In genomic region chr12:77239390-77240061, GRCm38 (mm10) we compare ENCODE assay signal across 8 mouse cellular contexts. TPM values are rescaled to one million over a fixed set of nuclear protein-coding genes. Genes with fewer than 3 reads are reported as not detected.
DNase-seq lines count a peak whose midpoint lies in the region; ATAC-seq and TF ChIP-seq lines count a peak whose summit lies in the region.

No protein-coding gene starts in this region.

- ATAC-seq in heart, embryonic 11.5 days (replicated peaks; ENCODE audit: insufficient number of reproducible peaks, low FRiP score, low TSS enrichment): 0 out of 2 replicates have a peak, but pooled peaks have one; percentile 1
- no peak for ATAC-seq in heart, embryonic 14.5 days (ENCODE audit: insufficient number of reproducible peaks, insufficient read depth, low FRiP score, low read depth)

- TF ChIP-seq POLR2A in myocyte (IDR thresholded peaks at IDR 0.05; ENCODE audit: insufficient read length, low read depth): no peak

- no peaks in the 10 kb centered on the region for H3K4me1 ChIP-seq in heart, embryonic 11.5 days (ENCODE audit: control insufficient read depth, insufficient read depth, low read length)
- H3K4me1 ChIP-seq in brown adipose tissue, adult 24 weeks (ENCODE audit: control insufficient read depth, insufficient read depth, insufficient read length, low read length): peaks cover 2% of the 10 kb centered on the region; the same call in 1 of the 2 replicates
- no peaks in the 10 kb centered on the region for H3K4me1 ChIP-seq in heart, embryonic 14.5 days (ENCODE audit: control insufficient read depth in 2 of 2, insufficient read depth in 2 of 2, low read length in 2 of 2)

- H3ac ChIP-seq in C2C12 (ENCODE audit: control insufficient read depth, insufficient read length, low read depth): peak overlapping the region; percentile 92
- peak overlapping the region; percentile 58 for H3ac ChIP-seq in myocyte (ENCODE audit: control insufficient read depth, insufficient read length)

- intact Hi-C loops in heart, postnatal 25 days (cut with DNase I): loop anchor here (2.0 to 10.0 kb wide), 7 partner anchors 187 to 545 kb away; no protein-coding TSS in a partner anchor
- intact Hi-C loops in left cerebral cortex, postnatal 4 days (cut with DNase I): loop anchor here (5.0 kb wide), 4 partner anchors 232 to 848 kb away; no protein-coding TSS in a partner anchor

- no peaks in the 10 kb centered on the region for H3K36me3 ChIP-seq in heart, embryonic 11.5 days (ENCODE audit: control insufficient read depth, insufficient read depth, low read length)
- H3K36me3 ChIP-seq in C2C12 (ENCODE audit: control insufficient read depth, insufficient read depth) (no peaks in the 10 kb centered on the region), myocyte (ENCODE audit: control insufficient read depth, insufficient read depth) (no peaks in the 10 kb centered on the region)
- H3K36me3 ChIP-seq in heart, embryonic 14.5 days (ENCODE audit: control insufficient read depth, insufficient read depth, low read length): no peaks in the 10 kb centered on the region

- peaks cover 57% of the 10 kb centered on the region for H3K79me2 ChIP-seq in C2C12 (ENCODE audit: control insufficient read depth, insufficient read depth)
- peaks cover 27% of the 10 kb centered on the region for H3K79me2 ChIP-seq in myocyte (ENCODE audit: control insufficient read depth, insufficient read depth)

- WGBS in heart, embryonic 11.5 days (ENCODE audit: insufficient replicate concordance): 1% methylated on average over 29 of the region's 29 CpGs
- under 1% methylated on average over 26 of the region's 29 CpGs for WGBS in heart, embryonic 14.5 days

- no peaks in the 10 kb centered on the region for H3K27me3 ChIP-seq in heart, embryonic 11.5 days (ENCODE audit: control insufficient read depth, insufficient read depth, low read length)
- H3K27me3 ChIP-seq in C2C12 (ENCODE audit: control insufficient read depth, insufficient read depth, insufficient read length) (no peaks in the 10 kb centered on the region), myocyte (ENCODE audit: control insufficient read depth, insufficient read depth, insufficient read length) (no peaks in the 10 kb centered on the region)
- H3K27me3 ChIP-seq in heart, embryonic 14.5 days (ENCODE audit: control insufficient read depth, insufficient read depth, low read length): no peaks in the 10 kb centered on the region

- peak overlapping the region; percentile 85 for H3K27ac ChIP-seq in heart, embryonic 11.5 days (ENCODE audit: low read depth, low read length)
- H3K27ac ChIP-seq in brown adipose tissue, adult 24 weeks (replicated peaks; ENCODE audit: low read depth, low read length): peak overlapping the region; percentile 46
- H3K27ac ChIP-seq in heart, embryonic 14.5 days (replicated peaks in 1 of 2; ENCODE audit: control insufficient read depth in 1 of 2, insufficient read depth in 1 of 2, low read depth in 2 of 2, low read length in 2 of 2): peak overlapping the region; percentile 81 to 87; a peak in 3 of 4 replicates

- DNase-seq in heart, postnatal 25 days (ENCODE audit: low spot score): no peak
- peak; percentile 59 for DNase-seq in left cerebral cortex, postnatal 4 days
- no peak for DNase-seq in testis, postnatal 10 days (ENCODE audit: low spot score)

- peak overlapping the region; percentile 96 for H3K4me2 ChIP-seq in heart, embryonic 11.5 days
- H3K4me2 ChIP-seq in heart, embryonic 14.5 days (ENCODE audit: low read length): peak overlapping the region; percentile 97
- H3K4me2 ChIP-seq in myocyte (ENCODE audit: low read depth): peak overlapping the region; percentile 94

- H3K9ac ChIP-seq in heart, embryonic 11.5 days (ENCODE audit: low read depth, low read length): peak overlapping the region; percentile 88
- peak overlapping the region; percentile 91 for H3K9ac ChIP-seq in heart, embryonic 14.5 days (ENCODE audit: low read length)

- peak overlapping the region; percentile 86 for H3K4me3 ChIP-seq in heart, embryonic 11.5 days (ENCODE audit: low read depth, low read length)
- H3K4me3 ChIP-seq in C2C12 (ENCODE audit: insufficient read depth, poor library complexity, severe bottlenecking): peak overlapping the region; percentile 82
- H3K4me3 ChIP-seq in brown adipose tissue, adult 24 weeks (ENCODE audit: insufficient read depth, low read depth, low read length): peak overlapping the region; percentile 96
- peak overlapping the region; percentile 95 for H3K4me3 ChIP-seq in heart, embryonic 14.5 days (ENCODE audit: control insufficient read depth in 1 of 2, insufficient read depth in 1 of 2, low read depth in 1 of 2, low read length in 2 of 2)
- peak overlapping the region; percentile 55 for H3K4me3 ChIP-seq in myocyte

- H3K9me3 ChIP-seq in heart, embryonic 11.5 days (replicated peaks; ENCODE audit: control insufficient read depth, low read length): no peaks in the 10 kb centered on the region
- H3K9me3 ChIP-seq in heart, embryonic 14.5 days (ENCODE audit: control insufficient read depth, low read length): no peaks in the 10 kb centered on the region

- TF ChIP-seq CTCF in C2C12 (IDR thresholded peaks at IDR 0.05; ENCODE audit: control insufficient read depth, insufficient read depth, insufficient read length): no peak

- peaks cover 27% of the 10 kb centered on the region for H3K79me3 ChIP-seq in C2C12 (ENCODE audit: low read depth)

TF ChIP-seq in C2C12, 6 proteins besides CTCF, POLR2A, EP300 and RAD21:
- TF ChIP-seq MAX (IDR thresholded peaks at IDR 0.05) (no peak), USF1 (IDR thresholded peaks at IDR 0.05; ENCODE audit: low read depth) (no peak), CEBPB (IDR thresholded peaks at IDR 0.05; ENCODE audit: low read depth) (no peak), FOSL1 (IDR thresholded peaks at IDR 0.05; ENCODE audit: insufficient read depth, low read length, poor library complexity, severe bottlenecking) (no peak), MYOG (IDR thresholded peaks at IDR 0.05; ENCODE audit: control insufficient read depth, extremely low read depth, insufficient read length) (no peak), MYOD1 (IDR thresholded peaks at IDR 0.05; ENCODE audit: control insufficient read depth, insufficient read length, low read depth) (peak; percentile 82)

TF ChIP-seq in myocyte, 11 proteins besides CTCF, POLR2A, EP300 and RAD21:
- TF ChIP-seq MAX (IDR thresholded peaks at IDR 0.05; ENCODE audit: low read depth): no peak
- no peak for TF ChIP-seq USF1 (IDR thresholded peaks at IDR 0.05; ENCODE audit: low read depth)
- TF ChIP-seq SRF (IDR thresholded peaks at IDR 0.05; ENCODE audit: control insufficient read depth, insufficient read length, low read depth): no peak
- peak in 2 of 3 experiments; percentile 48 to 82 for TF ChIP-seq MYOD1 (IDR thresholded peaks at IDR 0.05; ENCODE audit: control insufficient read depth in 1 of 3, insufficient read length in 2 of 3, low read depth in 2 of 3)
- TF ChIP-seq CEBPB (IDR thresholded peaks at IDR 0.05; ENCODE audit: insufficient read depth, poor library complexity, severe bottlenecking): no peak
- TF ChIP-seq TCF3 (IDR thresholded peaks at IDR 0.05; ENCODE audit: insufficient read length, low read depth): no peak
- TF ChIP-seq E2F4 (IDR thresholded peaks at IDR 0.05; ENCODE audit: insufficient read depth): no peak
- TF ChIP-seq POLR2AphosphoS2 (IDR thresholded peaks at IDR 0.05; ENCODE audit: insufficient read length, low read depth): no peak
- no peak for TF ChIP-seq REST (IDR thresholded peaks at IDR 0.05; ENCODE audit: insufficient read depth, insufficient read length)
- peak in 1 of 3 experiments; percentile 48 for TF ChIP-seq MYOG (IDR thresholded peaks at IDR 0.05; ENCODE audit: control insufficient read depth in 1 of 3, insufficient read depth in 1 of 3, insufficient read length in 2 of 3, low read depth in 2 of 3)
- no peak for TF ChIP-seq TCF12 (IDR thresholded peaks at IDR 0.05; ENCODE audit: insufficient read depth, poor library complexity, severe bottlenecking)

RNA-seq across cellular contexts. Expression of gene Fut8, which starts 1.6 kb away (rescaled TPM):
- 17.1 and 18.6 TPM in 2 replicates for polyA plus RNA-seq in heart, embryonic 11.5 days (2014; fragmentation: Nextera tagmentation; extraction: Ambion mirVana)
- 10 to 100 TPM; 18.0 to 19.6 TPM for total RNA-seq in heart, postnatal 25 days (2021)
- polyA plus RNA-seq in C2C12 (2012; fragmentation: generic; extraction: Trizol): 12.6 TPM
- 34.5 and 36.4 TPM in 2 replicates for polyA plus RNA-seq in brown adipose tissue, adult 24 weeks (2012; ENCODE audit: insufficient read depth, insufficient read length, missing spikeins)
- 15.2 and 16.3 TPM in 2 replicates for polyA plus RNA-seq in heart, embryonic 14.5 days (2014; fragmentation: Nextera tagmentation; extraction: Ambion mirVana)
- 10 to 100 TPM; 85.9 to 93.8 TPM for total RNA-seq in left cerebral cortex, postnatal 4 days (2021)
- 11.8 TPM for polyA plus RNA-seq in myocyte (2012; fragmentation: generic; extraction: Trizol)
